Mouse (Mus musculus) heart, adult 2 months (tissue): ENCODE results near the gene Klk1.
"Not testable (repeated sequence)": the region's sequence is repeated elsewhere in the genome, so short reads cannot be mapped to it uniquely, and the experiment has no call there.

Source experiments
- CTCF ChIP-seq: fragments of 200-600 bp; IDR thresholded peaks from 2 replicates; pipeline ENCODE4 v1.8.1; 2022; ENCODE audit warnings: antibody characterized with exemption, mild to moderate bottlenecking, moderate library complexity
- EP300 ChIP-seq: fragments of 200-500 bp; IDR thresholded peaks from 2 replicates; pipeline ENCODE4 v1.6.1; 2011; ENCODE audit warnings: low read depth, low read length, control low read depth; ENCODE audit not compliant: insufficient read depth

GRCm38 (mm10) chr7:44187936-44188335, 37.2 kb upstream of the Klk1 start, which contains the start of gene Klk1b24:
- TF ChIP-seq EP300, CTCF: not testable (repeated sequence)
